Mouse (Mus musculus): ENCODE data around the gene Olfr1170. TPM values are rescaled to one million over a fixed set of nuclear protein-coding genes. Genes with fewer than 3 reads are reported as not detected.

Olfr1170 gene
- not detected in 2 replicates for polyA plus RNA-seq (2015; fragmentation: Nextera tagmentation; extraction: Ambion mirVana)

- WGBS, result 76% methylated on average over 1 of the region's 1 CpGs
These were observed at the start of gene Olfr1170 for GRCm38 (mm10) chr2:88228234-88228633. Olfr1170 (minus strand) TSS chr2:88228334.

GRCm38 (mm10) chr2:88220784-88221183 is 7.3 kb downstream of the Olfr1170 start:
- Histone ChIP-seq H3K4me1 (ENCODE audit: control insufficient read depth, insufficient read depth, low read length) (no peaks in the 10 kb centered on the region), H3K27me3 (ENCODE audit: control insufficient read depth, insufficient read depth, low read depth, low read length) (no peaks in the 10 kb centered on the region), H3K27ac (ENCODE audit: low read length) (no peak overlapping the region), H3K4me2 (ENCODE audit: low read length) (no peak overlapping the region), H3K9ac (ENCODE audit: low read depth, low read length) (no peak overlapping the region), H3K4me3 (ENCODE audit: low read depth, low read length) (no peak overlapping the region), H3K9me3 (replicated peaks; ENCODE audit: control insufficient read depth, low read length, poor library complexity, severe bottlenecking) (no peaks in the 10 kb centered on the region), H3K36me3 (ENCODE audit: control insufficient read depth, insufficient read depth, low read length) (no peaks in the 10 kb centered on the region)
- ATAC-seq, result no peak
- 93% methylated on average over 1 of the region's 1 CpGs for WGBS

More at GRCm38 (mm10) chr2:88228234-88228633, at the start of gene Olfr1170:
- Histone ChIP-seq H3K4me1 (ENCODE audit: control insufficient read depth, insufficient read depth, low read length) (no peaks in the 10 kb centered on the region), H3K27me3 (ENCODE audit: control insufficient read depth, insufficient read depth, low read depth, low read length) (no peaks in the 10 kb centered on the region), H3K27ac (ENCODE audit: low read length) (no peak within 1 kb of the TSS), H3K4me3 (ENCODE audit: low read depth, low read length) (no peak within 1 kb of the TSS), H3K9me3 (replicated peaks; ENCODE audit: control insufficient read depth, low read length, poor library complexity, severe bottlenecking) (no peaks in the 10 kb centered on the region), H3K36me3 (ENCODE audit: control insufficient read depth, insufficient read depth, low read length) (no peaks in the 10 kb centered on the region), H3K9ac (ENCODE audit: low read depth, low read length) (no peak within 1 kb of the TSS), H3K4me2 (ENCODE audit: low read length) (no peak within 1 kb of the TSS)
- ATAC-seq, result no peak

- Histone ChIP-seq H3K9ac (ENCODE audit: low read depth, low read length) (no peak within 1 kb of the TSS), H3K4me3 (ENCODE audit: low read depth, low read length) (no peak within 1 kb of the TSS), H3K9me3 (replicated peaks; ENCODE audit: control insufficient read depth, low read length, poor library complexity, severe bottlenecking) (no peaks in the 10 kb centered on the region), H3K4me2 (ENCODE audit: low read length) (no peak within 1 kb of the TSS), H3K36me3 (ENCODE audit: control insufficient read depth, insufficient read depth, low read length) (no peaks in the 10 kb centered on the region), H3K4me1 (ENCODE audit: control insufficient read depth, insufficient read depth, low read length) (no peaks in the 10 kb centered on the region), H3K27me3 (ENCODE audit: control insufficient read depth, insufficient read depth, low read depth, low read length) (no peaks in the 10 kb centered on the region), H3K27ac (ENCODE audit: low read length) (no peak within 1 kb of the TSS)
- WGBS, result 91% methylated on average over 2 of the region's 2 CpGs
- no peak for ATAC-seq
These were observed 46.6 kb downstream of the Olfr1170 start, which contains the start of gene Olfr1168 for GRCm38 (mm10) chr2:88181580-88181979. Olfr1168 (plus strand) TSS chr2:88181880.

Other genes starting within 250 kb of the Olfr1170 start
- not detected in 2 replicates for gene Olfr1158, start 238.2 kb downstream of the Olfr1170 start, polyA plus RNA-seq (2015; fragmentation: Nextera tagmentation; extraction: Ambion mirVana)
- gene Olfr1160, start 220.1 kb downstream of the Olfr1170 start, polyA plus RNA-seq (2015; fragmentation: Nextera tagmentation; extraction: Ambion mirVana), result not detected in 2 replicates
- not detected in 2 replicates for gene Olfr1161, start 205.6 kb downstream of the Olfr1170 start, polyA plus RNA-seq (2015; fragmentation: Nextera tagmentation; extraction: Ambion mirVana)
- gene Olfr73, start 190.6 kb downstream of the Olfr1170 start, polyA plus RNA-seq (2015; fragmentation: Nextera tagmentation; extraction: Ambion mirVana), result not detected in 2 replicates
- not detected in 2 replicates for gene Olfr1162, start 177.2 kb downstream of the Olfr1170 start, polyA plus RNA-seq (2015; fragmentation: Nextera tagmentation; extraction: Ambion mirVana)
- gene Olfr1163, start 156.5 kb downstream of the Olfr1170 start, polyA plus RNA-seq (2015; fragmentation: Nextera tagmentation; extraction: Ambion mirVana), result not detected in 2 replicates
- gene Olfr1164, start 134.4 kb downstream of the Olfr1170 start, polyA plus RNA-seq (2015; fragmentation: Nextera tagmentation; extraction: Ambion mirVana), result not detected in 2 replicates
- gene Olfr1166, start 100.1 kb downstream of the Olfr1170 start, polyA plus RNA-seq (2015; fragmentation: Nextera tagmentation; extraction: Ambion mirVana), result not detected in 2 replicates
- not detected in 2 replicates for gene Olfr1167, start 73.1 kb downstream of the Olfr1170 start, polyA plus RNA-seq (2015; fragmentation: Nextera tagmentation; extraction: Ambion mirVana)
- not detected in 2 replicates for gene Olfr1168, start 46.5 kb downstream of the Olfr1170 start, polyA plus RNA-seq (2015; fragmentation: Nextera tagmentation; extraction: Ambion mirVana)
- gene Olfr1173, start 51.5 kb upstream of the Olfr1170 start, polyA plus RNA-seq (2015; fragmentation: Nextera tagmentation; extraction: Ambion mirVana), result not detected in 2 replicates
- gene Olfr1174-ps, start 86.8 kb upstream of the Olfr1170 start, polyA plus RNA-seq (2015; fragmentation: Nextera tagmentation; extraction: Ambion mirVana), result not detected in 2 replicates
- not detected in 2 replicates for gene Olfr1175-ps, start 98.9 kb upstream of the Olfr1170 start, polyA plus RNA-seq (2015; fragmentation: Nextera tagmentation; extraction: Ambion mirVana)
- not detected in 2 replicates for gene Olfr1176, start 108.4 kb upstream of the Olfr1170 start, polyA plus RNA-seq (2015; fragmentation: Nextera tagmentation; extraction: Ambion mirVana)
- gene Olfr1177-ps, start 118.2 kb upstream of the Olfr1170 start, polyA plus RNA-seq (2015; fragmentation: Nextera tagmentation; extraction: Ambion mirVana), result not detected in 2 replicates
- gene Olfr1178, start 158.7 kb upstream of the Olfr1170 start, polyA plus RNA-seq (2015; fragmentation: Nextera tagmentation; extraction: Ambion mirVana), result not detected in 2 replicates
- not detected in 2 replicates for gene Olfr1179, start 178.1 kb upstream of the Olfr1170 start, polyA plus RNA-seq (2015; fragmentation: Nextera tagmentation; extraction: Ambion mirVana)
- not detected in 2 replicates for gene Olfr1180, start 190.8 kb upstream of the Olfr1170 start, polyA plus RNA-seq (2015; fragmentation: Nextera tagmentation; extraction: Ambion mirVana)
- not detected in 2 replicates for gene Olfr1181, start 197.8 kb upstream of the Olfr1170 start, polyA plus RNA-seq (2015; fragmentation: Nextera tagmentation; extraction: Ambion mirVana)
- gene Gm13757, start 220.8 kb upstream of the Olfr1170 start, polyA plus RNA-seq (2015; fragmentation: Nextera tagmentation; extraction: Ambion mirVana), result not detected in 2 replicates
- gene Olfr1183, start 226.5 kb upstream of the Olfr1170 start, polyA plus RNA-seq (2015; fragmentation: Nextera tagmentation; extraction: Ambion mirVana), result not detected in 2 replicates

Measured in midbrain, embryonic 16.5 days (tissue).